Mouse (Mus musculus) frontal cortex, postnatal 36 days (tissue): ENCODE results near the gene Gm49378.
A peak's percentile ranks its signal among the peaks of the same experiment; 100 is the strongest.

Experiments
- DNase-seq, 2 experiments: peaks; one replicate each; pipeline ENCODE4 v3.0.0; 2022; ENCODE audit warnings: low spot score in 2 of 2

The Gm49378 gene

GRCm38 (mm10) chr14:55629312-55629711 lies 8.4 kb downstream of the Gm49378 start:
- peak in 1 of 2 experiments; percentile 37 for DNase-seq

GRCm38 (mm10) chr14:55628077-55628827 lies 9.4 kb downstream of the Gm49378 start:
- no peak for DNase-seq

DNA sequence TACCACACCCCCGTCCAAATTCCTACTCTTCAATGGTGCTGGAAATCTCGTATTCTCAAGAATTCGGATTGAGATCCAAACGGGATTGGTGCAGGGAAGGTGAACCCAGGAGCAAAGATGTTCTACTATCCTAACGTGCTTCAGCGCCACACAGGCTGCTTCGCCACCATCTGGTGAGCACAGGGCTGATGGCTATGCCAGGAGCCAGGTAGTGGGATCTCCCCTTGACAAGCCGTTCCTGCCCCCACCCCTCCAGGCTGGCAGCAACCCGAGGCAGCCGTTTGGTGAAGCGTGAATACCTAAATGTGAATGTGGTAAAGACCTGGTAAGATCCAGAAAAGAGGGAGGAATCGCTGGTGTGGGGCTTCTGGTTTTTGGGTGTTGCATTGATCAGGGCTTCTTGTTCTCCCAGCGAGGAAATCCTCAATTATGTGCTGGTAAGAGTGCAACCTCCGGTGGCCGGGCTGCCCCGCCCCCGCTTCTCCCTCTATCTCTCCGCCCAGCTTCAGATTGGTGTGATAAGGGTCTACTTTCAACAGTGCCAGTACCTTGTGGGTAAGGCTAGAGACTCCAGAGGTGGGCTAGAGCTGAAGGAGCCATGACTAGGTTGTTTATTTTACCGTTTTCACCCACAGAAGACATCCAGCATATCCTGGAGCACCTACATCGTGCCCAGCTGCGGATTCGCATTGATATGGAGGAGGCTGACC lies 19.1 kb downstream of the Gm49378 start:
- no peak for DNase-seq

- no peak for DNase-seq
Observed at GRCm38 (mm10) chr14:55617822-55618221, 19.9 kb downstream of the Gm49378 start, which contains the start of gene Rec8. Rec8 (plus strand) TSS chr14:55618037.

DNA sequence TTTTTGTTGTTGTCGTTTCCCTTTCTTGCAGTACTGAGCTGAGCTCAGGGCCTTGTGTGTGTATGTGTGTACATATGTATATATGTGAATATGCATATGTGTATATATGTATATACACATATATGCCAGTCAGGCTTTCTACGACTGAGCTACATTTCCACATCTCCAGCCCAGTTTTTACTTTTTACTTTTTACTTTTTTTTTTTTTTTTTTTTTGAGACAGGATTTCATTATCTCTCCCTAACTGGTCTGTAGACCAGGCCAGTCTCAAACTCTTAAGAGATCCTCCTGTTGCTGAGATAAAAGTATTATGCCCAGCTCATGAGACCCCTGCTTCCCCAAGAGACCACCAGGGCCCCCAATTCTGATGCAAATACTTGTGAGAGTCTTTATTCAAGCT lies 20.9 kb downstream of the Gm49378 start:
- no peak for DNase-seq

DNA sequence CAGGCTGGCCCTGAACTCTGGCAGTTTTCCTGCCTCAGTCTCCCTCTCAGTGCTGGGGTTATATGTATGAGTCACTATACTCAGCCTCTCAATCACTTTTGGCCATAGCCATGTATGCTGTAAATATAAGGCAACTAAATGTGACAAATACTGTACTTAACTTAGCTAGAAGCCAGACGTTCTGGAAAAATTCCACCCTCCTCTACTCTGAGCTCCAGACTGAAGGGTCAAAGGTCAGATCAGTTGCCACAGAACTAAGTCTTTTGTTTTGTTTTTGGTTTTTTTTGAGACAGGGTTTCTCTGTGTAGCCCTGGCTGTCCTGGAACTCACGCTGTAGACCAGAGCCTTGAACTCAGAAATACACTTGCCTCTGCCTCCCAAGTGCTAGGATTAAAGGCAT lies 21.8 kb downstream of the Gm49378 start:
- DNase-seq: no peak

GRCm38 (mm10) chr14:55614565-55615178 lies 23.0 kb downstream of the Gm49378 start:
- DNase-seq: no peak

DNA sequence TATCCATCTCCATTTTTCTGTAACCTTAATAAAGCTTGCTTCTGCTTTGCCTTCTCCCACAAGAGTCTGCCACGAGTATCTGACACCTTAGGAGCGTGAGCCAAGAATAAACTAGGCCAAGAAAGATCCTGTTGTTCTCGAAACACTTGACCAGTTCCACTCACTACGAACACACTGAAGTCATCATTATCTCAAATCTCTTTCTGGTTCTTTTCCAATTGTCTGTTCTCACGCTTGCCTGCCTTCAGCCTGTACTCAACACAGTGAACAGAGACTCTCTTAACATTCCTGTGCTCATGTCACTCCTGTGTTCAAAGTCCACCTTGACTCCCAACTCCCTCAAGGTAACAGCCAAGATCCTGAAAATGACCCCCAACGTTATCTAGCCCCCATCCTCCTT lies 24.3 kb downstream of the Gm49378 start:
- no peak for DNase-seq

DNA sequence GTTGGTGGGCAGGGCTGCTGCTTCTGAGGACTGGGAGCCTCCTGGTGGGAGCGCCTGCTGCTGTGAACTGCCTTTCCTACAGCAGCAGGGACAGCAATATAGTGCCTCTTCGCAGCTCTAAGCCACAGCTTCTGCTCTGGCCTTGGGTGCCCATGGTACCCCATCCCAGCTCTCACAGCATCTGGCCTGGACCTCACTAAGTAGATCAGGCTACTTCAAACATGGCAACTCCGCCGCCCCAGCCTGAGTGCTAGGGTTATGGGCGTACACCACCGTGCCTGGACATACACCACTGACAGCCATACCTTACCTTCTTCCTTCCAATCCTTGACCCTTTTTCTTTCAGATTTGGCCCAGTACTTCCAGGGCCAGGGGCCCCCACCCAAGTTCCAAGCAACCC lies 29.4 kb downstream of the Gm49378 start:
- DNase-seq: no peak

DNA sequence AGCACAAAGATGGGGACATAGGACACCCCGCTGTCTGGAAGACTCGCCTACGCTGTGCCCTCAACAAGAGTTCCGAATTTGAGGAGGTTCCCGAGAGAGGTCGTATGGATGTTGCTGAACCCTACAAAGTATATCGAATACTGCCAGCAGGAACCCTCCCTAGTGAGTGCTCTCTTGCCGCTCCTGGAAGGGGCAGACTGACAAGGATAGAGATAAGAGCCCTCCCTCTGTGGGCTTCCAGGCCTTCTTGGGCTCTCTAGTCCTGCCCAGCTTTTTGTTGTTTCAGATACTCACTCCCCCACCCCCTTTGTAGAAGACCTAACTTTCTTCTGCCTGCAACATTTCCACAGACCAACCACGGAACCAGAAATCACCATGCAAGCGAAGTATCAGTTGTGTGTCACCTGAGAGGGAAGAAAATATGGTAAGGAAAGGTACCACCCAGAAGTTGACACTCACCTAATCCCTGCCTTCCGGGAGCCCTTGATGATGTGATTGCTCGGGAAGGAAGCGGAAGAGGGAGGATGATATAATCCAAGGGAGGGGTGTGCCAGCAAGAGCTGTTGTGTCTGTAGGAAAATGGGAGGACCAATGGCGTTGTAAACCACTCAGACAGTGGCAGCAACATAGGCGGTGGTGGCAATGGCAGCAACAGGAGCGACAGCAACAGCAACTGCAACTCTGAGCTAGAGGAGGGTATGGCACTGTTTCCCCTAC lies 31.8 kb downstream of the Gm49378 start:
- DNase-seq: no peak

- DNase-seq: no peak
Observed at GRCm38 (mm10) chr14:55604823-55605222, 32.9 kb downstream of the Gm49378 start.

GRCm38 (mm10) chr14:55603633-55604576 lies 33.8 kb downstream of the Gm49378 start:
- peak; percentile 76 to 87 for DNase-seq

- no peak for DNase-seq
Observed at GRCm38 (mm10) chr14:55603271-55603632, 34.4 kb downstream of the Gm49378 start, which contains the start of gene Irf9. Irf9 (plus strand) TSS chr14:55603571.

DNA sequence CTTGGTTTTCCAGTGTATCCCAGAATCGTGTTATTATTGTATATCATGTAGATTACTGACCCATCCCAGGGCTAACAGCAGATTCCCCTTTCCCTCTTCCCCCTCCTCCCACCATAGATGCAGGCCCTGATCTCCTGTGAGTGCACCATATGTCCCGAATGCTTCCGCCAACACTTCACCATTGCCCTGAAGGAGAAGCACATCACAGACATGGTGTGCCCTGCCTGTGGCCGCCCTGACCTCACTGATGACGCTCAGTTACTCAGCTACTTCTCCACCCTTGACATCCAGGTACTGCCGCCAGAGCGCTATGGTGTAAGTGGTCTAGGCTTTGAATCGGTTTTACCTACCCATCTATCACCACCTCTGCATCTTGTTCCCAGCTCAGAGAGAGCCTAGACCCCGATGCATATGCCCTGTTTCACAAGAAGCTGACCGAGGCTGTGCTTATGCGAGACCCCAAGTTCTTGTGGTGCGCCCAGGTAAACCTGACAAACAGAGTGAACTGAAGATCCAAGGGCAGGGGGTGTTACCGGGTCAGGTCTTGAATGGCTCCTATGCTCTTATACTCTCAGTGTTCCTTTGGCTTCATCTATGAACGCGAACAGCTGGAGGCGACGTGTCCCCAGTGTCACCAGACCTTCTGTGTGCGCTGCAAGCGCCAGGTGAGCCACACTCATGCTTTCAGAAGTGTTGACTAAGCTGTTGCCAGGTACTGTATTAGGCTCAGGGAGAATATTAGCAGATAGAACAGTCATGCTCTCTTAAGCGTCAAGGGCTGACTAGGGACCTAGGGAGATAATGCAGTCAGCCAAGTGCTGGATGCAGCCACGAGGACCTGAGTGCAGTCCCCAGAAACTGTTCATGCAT lies 38.9 kb downstream of the Gm49378 start:
- no peak for DNase-seq

DNA sequence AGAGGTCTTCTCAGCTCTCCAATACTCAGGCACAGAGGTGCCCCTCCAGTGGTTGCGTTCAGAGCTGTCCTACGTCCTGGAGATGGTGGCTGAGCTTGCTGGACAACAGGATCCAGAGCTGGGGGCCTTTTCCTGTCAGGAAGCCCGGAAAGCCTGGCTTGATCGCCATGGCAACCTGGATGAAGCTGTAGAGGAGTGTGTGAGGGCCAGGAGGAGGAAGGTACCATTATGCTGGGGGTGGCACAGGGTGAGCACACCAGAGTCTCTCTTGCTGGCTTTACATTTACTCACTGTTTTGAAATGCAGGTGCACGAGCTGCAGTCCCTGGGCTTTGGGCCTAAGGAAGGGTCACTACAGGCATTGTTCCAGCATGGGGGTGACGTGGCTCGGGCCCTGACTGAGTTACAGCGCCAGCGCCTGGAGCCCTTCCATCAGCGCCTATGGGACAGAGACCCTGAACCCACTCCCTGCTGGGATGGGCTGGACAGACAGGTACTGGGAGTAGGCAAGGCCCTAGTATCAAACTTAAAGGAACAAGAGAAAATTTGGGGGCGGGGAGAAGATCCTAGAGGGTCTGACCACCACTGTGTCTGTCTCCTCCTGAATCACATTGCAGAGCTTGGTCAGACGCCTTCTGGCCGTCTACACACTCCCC lies 41.5 kb downstream of the Gm49378 start:
- no peak for DNase-seq

GRCm38 (mm10) chr14:55592226-55592625 lies 45.5 kb downstream of the Gm49378 start:
- no peak for DNase-seq

- peak; percentile 93 to 96 for DNase-seq
Observed at GRCm38 (mm10) chr14:55591331-55591891, 46.3 kb downstream of the Gm49378 start, which contains the start of gene Rnf31. Rnf31 (plus strand) TSS chr14:55591708.

DNA sequence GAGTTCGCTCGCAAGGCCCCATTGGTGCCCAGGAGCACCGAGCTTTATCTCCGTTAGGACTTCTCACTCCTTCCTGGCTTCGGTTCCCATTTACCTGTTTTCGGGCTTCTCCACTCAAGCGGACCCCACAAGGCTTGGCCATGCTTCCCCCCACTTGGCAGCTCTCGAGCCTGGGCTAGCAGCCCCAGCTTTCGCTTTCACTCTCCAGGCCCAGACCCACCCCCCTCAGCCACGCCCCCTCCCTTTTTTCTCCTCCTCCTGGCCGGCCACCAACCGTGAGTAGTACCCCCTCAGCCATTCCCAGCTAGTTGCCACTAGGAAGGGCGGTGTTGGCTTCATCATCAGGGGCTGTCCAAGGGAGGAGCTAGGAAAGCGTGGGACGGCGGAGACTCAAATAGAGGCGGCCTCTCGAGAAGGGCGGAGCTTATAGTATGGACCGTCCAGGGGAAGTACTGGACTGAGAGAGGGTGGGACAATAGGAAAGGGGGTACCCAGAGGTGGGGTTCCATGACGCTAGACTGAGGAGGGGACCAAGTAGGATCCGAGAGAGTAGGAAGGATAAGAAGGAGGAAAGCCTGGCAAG lies 46.9 kb downstream of the Gm49378 start, which contains the start of gene Psme2:
Psme2 (minus strand) TSS at position 366 of the 583 bp plus-strand sequence.
- DNase-seq: peak; percentile 90 to 93
